Mouse (Mus musculus) embryonic facial prominence, embryonic 13.5 days (tissue): ENCODE data around the gene Tnrc6c. TPM values are rescaled to one million over a fixed set of nuclear protein-coding genes. Genes with fewer than 3 reads are reported as not detected.

ENCODE experiments used
- ATAC-seq: fragments of 200-750 bp; cut with Nextera tagmentation; 2 replicates; pipeline ENCODE4 v1.8.0; 2017; ENCODE audit warnings: low read depth; ENCODE audit not compliant: insufficient number of reproducible peaks, insufficient read depth, low FRiP score, low TSS enrichment
- H3K27ac ChIP-seq: fragments of 300-500 bp; sonication (generic); 2 replicates; pipeline ENCODE4 v1.5.1; 2015; ENCODE audit warnings: moderate library complexity, mild to moderate bottlenecking, inconsistent platforms
- H3K27me3 ChIP-seq: fragments of 300-500 bp; sonication (generic); 2 replicates; pipeline ENCODE4 v1.6.1; 2015; ENCODE audit warnings: mild to moderate bottlenecking, inconsistent platforms
- H3K36me3 ChIP-seq: fragments of 300-500 bp; sonication (generic); 2 replicates; pipeline ENCODE4 v1.6.1; 2015; ENCODE audit warnings: mild to moderate bottlenecking, inconsistent platforms
- H3K4me1 ChIP-seq: fragments of 300-500 bp; sonication (generic); 2 replicates; pipeline ENCODE4 v1.6.1; 2015; ENCODE audit warnings: inconsistent platforms
- H3K4me2 ChIP-seq: fragments of 300-500 bp; sonication (generic); 2 replicates; pipeline ENCODE4 v1.6.1; 2015; ENCODE audit warnings: moderate library complexity, mild to moderate bottlenecking, inconsistent platforms
- H3K4me3 ChIP-seq: fragments of 300-500 bp; sonication (generic); 2 replicates; pipeline ENCODE4 v1.5.1; 2015; ENCODE audit warnings: mild to moderate bottlenecking, inconsistent platforms
- H3K9ac ChIP-seq: fragments of 300-500 bp; sonication (generic); 2 replicates; pipeline ENCODE4 v1.6.1; 2015; ENCODE audit warnings: mild to moderate bottlenecking, inconsistent platforms
- H3K9me3 ChIP-seq: fragments of 300-500 bp; sonication (generic); 2 replicates; pipeline ENCODE4 v1.6.1; 2016; ENCODE audit warnings: inconsistent platforms
- WGBS: fragments of 180-500 bp; shearing (Covaris S2); methylation state at CpG from one replicate; pipeline ENCODE4 v1.1.7; 2015; ENCODE audit warnings: mixed read lengths; 5-methylcytosine and 5-hydroxymethylcytosine counted together
- polyA plus RNA-seq: library from polyadenylated mRNA; unstranded; fragments of >200 nt; fragmentation: Nextera tagmentation; extraction: Ambion mirVana; gene quantifications from 2 replicates; pipeline ENCODE4 v1.2.1, GENCODE M21; 2015

Gene Tnrc6c
- polyA plus RNA-seq, 1 experiment from 2014 or later = 18.4 TPM

GRCm38 (mm10) chr11:117760374-117761119 lies 106.5 kb downstream of the Tnrc6c start:
- no peak overlapping the region for H3K9ac ChIP-seq
- H3K36me3 ChIP-seq = peaks cover 96% of the 10 kb centered on the region
- WGBS = 92% methylated on average over 26 of the region's 26 CpGs
- H3K4me3 ChIP-seq = no peak overlapping the region
- H3K4me1 ChIP-seq = no peaks in the 10 kb centered on the region
- H3K4me2 ChIP-seq = no peak overlapping the region
- no peaks in the 10 kb centered on the region for H3K9me3 ChIP-seq
- no peaks in the 10 kb centered on the region for H3K27me3 ChIP-seq
- no peak overlapping the region for H3K27ac ChIP-seq
- ATAC-seq = peak; percentile 59

DNA sequence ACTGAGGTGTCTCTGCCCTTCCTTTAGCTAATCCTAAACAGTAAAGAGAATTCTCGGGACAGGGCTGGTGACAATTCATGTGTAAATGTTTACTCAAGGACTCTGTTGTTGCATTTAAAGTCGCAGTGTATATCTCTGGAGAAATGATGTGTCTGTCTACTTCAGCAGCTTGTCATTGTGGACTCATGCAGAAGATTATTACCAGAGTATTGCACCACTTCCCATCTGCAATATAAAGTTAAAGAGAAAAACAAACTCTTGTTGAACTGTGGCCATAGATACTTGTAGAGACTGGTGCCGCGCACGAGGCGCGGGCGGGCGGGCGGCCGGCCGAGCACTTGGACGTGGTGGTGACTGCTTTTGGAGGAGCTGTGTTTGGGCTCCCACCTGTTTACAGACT lies 107.7 kb downstream of the Tnrc6c start:
- Histone ChIP-seq H3K36me3 (peaks cover 96% of the 10 kb centered on the region), H3K4me1 (no peaks in the 10 kb centered on the region), H3K4me2 (no peak overlapping the region), H3K27ac (no peak overlapping the region), H3K9me3 (no peaks in the 10 kb centered on the region), H3K9ac (no peak overlapping the region), H3K27me3 (no peaks in the 10 kb centered on the region), H3K4me3 (no peak overlapping the region)
- 93% methylated on average over 13 of the region's 13 CpGs for WGBS
- no peak for ATAC-seq

GRCm38 (mm10) chr11:117762246-117762645 lies 108.2 kb downstream of the Tnrc6c start:
- Histone ChIP-seq H3K36me3 (peaks cover 94% of the 10 kb centered on the region), H3K9ac (no peak overlapping the region), H3K4me2 (no peak overlapping the region), H3K27me3 (no peaks in the 10 kb centered on the region), H3K4me3 (no peak overlapping the region), H3K9me3 (no peaks in the 10 kb centered on the region), H3K27ac (no peak overlapping the region), H3K4me1 (no peaks in the 10 kb centered on the region)
- ATAC-seq = no peak
- 88% methylated on average over 12 of the region's 12 CpGs for WGBS

DNA sequence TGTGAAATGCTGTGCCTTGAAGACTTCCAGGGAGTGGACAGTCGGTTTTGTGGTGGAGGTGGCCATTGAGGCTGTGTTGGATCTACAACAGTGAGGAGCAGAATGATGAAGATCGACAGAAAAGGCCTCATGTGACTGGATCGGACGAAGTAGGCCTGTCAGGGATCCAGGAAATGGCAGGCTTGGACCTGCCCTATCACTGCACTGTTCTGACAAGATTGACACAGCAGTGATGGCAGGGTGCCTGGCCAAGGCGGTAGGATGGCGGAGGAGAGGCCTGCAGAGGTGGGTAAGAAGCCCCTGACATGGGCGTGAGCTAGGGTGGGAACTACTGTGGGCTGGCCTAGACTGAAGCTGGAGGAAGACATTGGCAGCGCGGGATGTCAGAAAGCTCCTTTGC lies 110.2 kb downstream of the Tnrc6c start:
- Histone ChIP-seq H3K4me1 (no peaks in the 10 kb centered on the region), H3K27ac (no peak overlapping the region), H3K4me2 (no peak overlapping the region), H3K9me3 (no peaks in the 10 kb centered on the region), H3K36me3 (peaks cover 79% of the 10 kb centered on the region), H3K4me3 (no peak overlapping the region), H3K9ac (no peak overlapping the region), H3K27me3 (no peaks in the 10 kb centered on the region)
- ATAC-seq = no peak
- WGBS = 85% methylated on average over 9 of the region's 9 CpGs

GRCm38 (mm10) chr11:117765361-117765760 lies 111.3 kb downstream of the Tnrc6c start:
- ATAC-seq = no peak
- peaks cover 79% of the 10 kb centered on the region for H3K36me3 ChIP-seq

GRCm38 (mm10) chr11:117766275-117766674 lies 112.2 kb downstream of the Tnrc6c start:
- no peak overlapping the region for H3K27ac ChIP-seq
- H3K9ac ChIP-seq = 0 out of 2 replicates have a peak overlapping the region, but pooled peaks have one; percentile 16
- peaks cover 76% of the 10 kb centered on the region for H3K36me3 ChIP-seq
- H3K9me3 ChIP-seq = no peaks in the 10 kb centered on the region
- ATAC-seq = no peak
- no peaks in the 10 kb centered on the region for H3K27me3 ChIP-seq
- no peak overlapping the region for H3K4me3 ChIP-seq
- H3K4me2 ChIP-seq = no peak overlapping the region
- no peaks in the 10 kb centered on the region for H3K4me1 ChIP-seq
- 81% methylated on average over 3 of the region's 3 CpGs for WGBS

More at GRCm38 (mm10) chr11:117765361-117765760, 111.3 kb downstream of the Tnrc6c start:
- H3K9ac ChIP-seq = no peak overlapping the region
- H3K4me3 ChIP-seq = no peak overlapping the region
- H3K4me2 ChIP-seq = no peak overlapping the region
- H3K27me3 ChIP-seq = no peaks in the 10 kb centered on the region
- H3K27ac ChIP-seq = no peak overlapping the region
- no peaks in the 10 kb centered on the region for H3K4me1 ChIP-seq
- WGBS = 88% methylated on average over 5 of the region's 5 CpGs
- no peaks in the 10 kb centered on the region for H3K9me3 ChIP-seq

- no peaks in the 10 kb centered on the region for H3K27me3 ChIP-seq
- no peaks in the 10 kb centered on the region for H3K9me3 ChIP-seq
- 81% methylated on average over 20 of the region's 20 CpGs for WGBS
- no peak for ATAC-seq
- H3K9ac ChIP-seq = 0 out of 2 replicates have a peak overlapping the region, but pooled peaks have one; percentile 16
- no peaks in the 10 kb centered on the region for H3K4me1 ChIP-seq
- no peak overlapping the region for H3K4me2 ChIP-seq
- H3K36me3 ChIP-seq = peaks cover 71% of the 10 kb centered on the region
- no peak overlapping the region for H3K4me3 ChIP-seq
- no peak overlapping the region for H3K27ac ChIP-seq
Observed at GRCm38 (mm10) chr11:117768725-117769682, 114.9 kb downstream of the Tnrc6c start.

- Histone ChIP-seq H3K9ac (0 out of 2 replicates have a peak overlapping the region, but pooled peaks have one; percentile 16), H3K9me3 (no peaks in the 10 kb centered on the region), H3K4me2 (no peak overlapping the region), H3K4me3 (no peak overlapping the region), H3K36me3 (peaks cover 67% of the 10 kb centered on the region), H3K4me1 (no peaks in the 10 kb centered on the region), H3K27ac (no peak overlapping the region), H3K27me3 (no peaks in the 10 kb centered on the region)
- no peak for ATAC-seq
- 90% methylated on average over 7 of the region's 7 CpGs for WGBS
Observed at GRCm38 (mm10) chr11:117769683-117770047, 115.6 kb downstream of the Tnrc6c start.

DNA sequence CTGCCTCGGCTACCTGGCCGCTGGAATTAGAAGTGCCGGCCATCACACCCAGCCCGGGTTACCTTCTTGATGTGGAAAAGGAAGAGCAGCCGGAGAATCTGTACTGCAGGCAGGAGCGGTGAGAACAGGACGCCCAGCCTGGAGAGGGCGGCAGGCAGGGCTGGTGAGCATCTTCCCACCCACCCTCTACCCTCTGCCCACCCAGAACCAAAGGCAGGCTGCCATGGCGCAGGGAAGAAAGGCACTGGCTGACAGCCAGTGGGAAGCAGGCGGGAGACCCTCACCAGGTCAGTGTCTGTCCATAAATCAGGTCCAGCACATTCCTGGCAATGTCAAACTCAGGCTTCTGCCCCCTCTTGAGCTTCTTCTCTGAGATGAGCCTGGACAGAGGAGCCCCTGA lies 116.3 kb downstream of the Tnrc6c start:
- Histone ChIP-seq H3K27ac (no peak overlapping the region), H3K4me2 (no peak overlapping the region), H3K4me3 (no peak overlapping the region), H3K36me3 (peaks cover 67% of the 10 kb centered on the region), H3K9me3 (no peaks in the 10 kb centered on the region), H3K9ac (no peak overlapping the region), H3K4me1 (no peaks in the 10 kb centered on the region), H3K27me3 (no peaks in the 10 kb centered on the region)
- WGBS = 87% methylated on average over 10 of the region's 10 CpGs
- no peak for ATAC-seq

GRCm38 (mm10) chr11:117772352-117772751 lies 118.3 kb downstream of the Tnrc6c start:
- Histone ChIP-seq H3K4me2 (no peak overlapping the region), H3K9ac (no peak overlapping the region), H3K4me3 (no peak overlapping the region), H3K27me3 (no peaks in the 10 kb centered on the region), H3K4me1 (no peaks in the 10 kb centered on the region; the same call in 1 of the 2 replicates), H3K36me3 (peaks cover 63% of the 10 kb centered on the region), H3K27ac (no peak overlapping the region), H3K9me3 (no peaks in the 10 kb centered on the region)
- ATAC-seq = no peak
- 92% methylated on average over 7 of the region's 7 CpGs for WGBS

DNA sequence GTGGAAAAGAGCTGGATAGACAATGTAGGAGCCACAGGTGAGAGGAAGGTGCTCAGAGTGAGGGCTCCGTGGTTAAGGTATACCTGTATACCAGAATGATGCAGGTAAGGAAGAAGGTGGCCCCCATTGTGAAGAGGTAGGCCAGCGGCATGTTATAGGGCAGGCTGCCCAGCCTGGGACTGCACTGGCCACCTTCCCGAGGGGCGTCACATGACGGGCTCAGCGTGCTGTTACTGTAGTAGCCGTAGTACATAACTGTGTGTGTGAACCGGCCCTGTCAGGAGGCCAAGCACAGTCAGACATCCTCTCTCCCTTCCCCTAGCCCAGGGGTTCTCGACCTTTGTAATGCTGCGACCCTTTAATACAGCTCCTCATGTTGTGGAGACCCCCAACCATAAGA lies 120.8 kb downstream of the Tnrc6c start:
- peaks cover 63% of the 10 kb centered on the region for H3K36me3 ChIP-seq
- WGBS = 91% methylated on average over 10 of the region's 10 CpGs

More for the DNA sequence above, 120.8 kb downstream of the Tnrc6c start:
- Histone ChIP-seq H3K9ac (no peak overlapping the region), H3K4me2 (no peak overlapping the region), H3K4me1 (peaks cover 14% of the 10 kb centered on the region), H3K9me3 (no peaks in the 10 kb centered on the region), H3K27me3 (no peaks in the 10 kb centered on the region), H3K27ac (no peak overlapping the region), H3K4me3 (no peak overlapping the region)
- ATAC-seq = no peak
